Mouse (Mus musculus) brain, embryonic 14.5 days (tissue): ENCODE measurements at regions not wholly inside any gene's neighbourhood (a gene's known extent, or its start where the extent isn't known, plus 50 kb on each side); places are given as distances from the start of the nearest gene placed in this dataset.

ENCODE experiments used
- DNase-seq: peaks from one replicate; pipeline ENCODE4 v3.0.0-alpha.2; 2011; ENCODE audit warnings: low read depth
- CTCF ChIP-seq: fragments of 200-500 bp; IDR thresholded peaks from 2 replicates; pipeline ENCODE4 v1.5.1; 2012; ENCODE audit warnings: inconsistent platforms, mild to moderate bottlenecking, moderate library complexity, borderline replicate concordance; ENCODE audit not compliant: insufficient read depth, insufficient read length; ENCODE audit errors: extremely low read depth
- POLR2A ChIP-seq: fragments of 200-500 bp; IDR thresholded peaks from 2 replicates; pipeline ENCODE4 v1.6.1; 2012; ENCODE audit warnings: mild to moderate bottlenecking, inconsistent platforms, borderline replicate concordance; ENCODE audit not compliant: poor library complexity, insufficient read depth, insufficient read length, severe bottlenecking; ENCODE audit errors: extremely low read depth

DNA sequence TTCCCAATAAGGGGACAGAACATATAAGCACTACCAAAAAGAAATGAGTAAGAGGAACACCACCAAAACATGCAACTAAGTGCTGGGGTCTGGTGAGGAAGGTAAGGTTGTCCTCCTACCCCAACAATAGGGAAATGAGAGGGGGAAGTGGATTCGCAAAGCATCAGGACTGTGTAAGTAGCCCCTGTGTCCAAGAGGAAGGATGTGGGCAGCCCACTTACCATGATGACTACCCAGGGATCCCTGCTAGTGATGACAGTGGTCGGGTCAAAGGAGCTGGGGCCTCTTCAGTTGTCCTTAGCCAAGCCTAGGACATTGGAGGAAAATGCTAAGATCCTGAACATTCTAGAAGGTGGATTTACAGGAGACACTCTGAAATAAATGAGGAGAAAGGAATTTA, 109.1 kb upstream of the Gls start:
- TF ChIP-seq CTCF (no peak), POLR2A (no peak)
- no peak for DNase-seq

DNA sequence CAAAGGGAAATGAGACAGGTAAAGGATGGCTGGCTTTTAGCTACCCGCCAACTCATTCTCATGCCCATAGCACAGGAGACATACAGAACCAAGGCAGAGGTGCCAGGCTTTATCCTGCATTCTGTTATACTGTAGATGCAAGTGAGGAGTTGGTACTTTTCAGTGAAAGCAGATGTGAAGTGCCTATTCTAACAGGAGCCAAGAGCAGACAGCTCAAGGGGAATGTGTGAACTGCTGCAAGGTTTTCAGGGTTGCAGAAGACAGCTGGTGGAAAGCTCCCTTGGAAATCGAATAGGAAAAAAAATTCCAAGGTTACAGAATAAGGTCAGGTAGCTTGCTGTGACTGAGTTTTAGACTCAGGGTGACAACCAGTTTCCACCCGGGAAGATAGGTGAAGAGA, 105.7 kb upstream of the Gls start:
- TF ChIP-seq POLR2A (no peak), CTCF (no peak)
- DNase-seq, result no peak

DNA sequence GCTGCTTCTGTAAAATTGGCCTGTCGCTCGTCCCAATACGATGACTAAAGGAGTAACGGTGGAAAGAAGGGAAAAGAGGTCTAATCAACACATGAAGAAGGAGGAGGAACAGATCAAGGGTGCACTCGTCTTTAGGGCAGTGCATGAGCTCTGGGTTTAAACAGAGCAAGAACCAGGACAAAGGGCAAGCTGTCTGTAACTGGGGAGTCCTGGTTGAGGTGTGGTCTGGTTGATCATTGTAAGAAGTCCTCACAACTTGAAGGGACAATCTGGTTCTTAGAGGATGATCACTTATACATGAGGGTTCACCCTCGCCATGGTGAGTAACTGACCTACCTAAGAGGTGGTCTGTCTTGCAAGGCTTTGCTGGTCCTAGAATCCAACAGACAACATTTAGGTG, 105.2 kb upstream of the Gls start:
- TF ChIP-seq POLR2A (no peak), CTCF (no peak)
- no peak for DNase-seq

DNA sequence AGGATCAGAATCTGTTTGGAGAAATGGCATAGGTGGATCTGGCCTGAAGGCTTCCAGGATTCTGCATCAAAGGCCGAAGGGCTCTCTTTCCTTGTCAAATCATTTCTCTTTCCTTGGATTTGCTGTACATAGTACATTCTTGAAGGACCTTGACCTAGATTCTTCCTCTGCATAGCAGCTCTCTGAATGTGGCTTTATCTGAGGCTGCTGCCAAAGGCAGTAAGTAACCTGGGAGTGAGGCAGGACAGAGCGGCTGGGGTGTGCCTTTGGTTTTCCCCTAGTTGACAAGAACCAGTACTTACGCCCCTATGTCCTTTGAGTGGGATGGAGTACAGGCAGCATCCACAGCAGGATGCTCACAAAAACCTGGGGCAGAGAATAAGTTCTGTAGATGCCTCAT, 103.7 kb upstream of the Gls start:
- TF ChIP-seq CTCF (no peak), POLR2A (no peak)
- DNase-seq, result no peak

DNA sequence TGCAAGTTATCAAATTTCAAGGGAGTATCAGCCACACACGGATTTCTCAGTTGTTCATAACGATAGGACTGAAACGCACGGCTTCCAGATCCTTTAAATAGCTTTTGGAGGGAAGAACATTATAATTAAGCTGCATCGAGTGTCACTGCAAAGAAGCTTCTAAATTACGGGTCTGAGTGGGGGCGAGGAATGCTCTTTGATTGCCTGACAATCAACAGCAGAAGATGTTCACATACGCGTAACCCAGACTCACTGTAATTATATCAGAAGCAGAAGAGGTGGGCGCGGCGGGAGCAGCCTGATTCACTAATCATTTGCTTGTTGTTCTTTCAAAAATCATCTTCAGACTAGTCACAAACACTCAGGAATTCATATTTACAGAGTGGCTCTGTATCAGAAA, 99.0 kb upstream of the Gls start:
- TF ChIP-seq POLR2A (no peak), CTCF (no peak)

DNA sequence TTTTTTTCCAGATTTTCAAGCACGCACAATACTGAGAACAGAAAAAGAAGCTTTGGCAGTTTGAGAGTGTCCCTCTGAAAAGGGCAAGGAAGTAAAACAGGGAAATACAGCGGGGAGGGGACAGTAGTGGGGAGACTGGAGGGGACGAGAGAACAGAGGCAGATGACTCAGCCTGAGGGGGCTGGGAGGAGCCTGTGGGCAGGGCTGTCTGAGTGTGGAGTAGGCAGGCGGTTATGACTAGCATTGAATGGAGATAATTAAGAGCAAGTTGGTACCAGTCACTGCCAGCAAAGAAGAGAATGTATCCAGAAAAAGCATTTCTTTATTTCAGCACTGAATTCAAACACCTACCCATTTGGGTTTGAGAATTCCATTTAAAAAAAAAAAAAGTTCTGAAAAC, 98.4 kb upstream of the Gls start:
- DNase-seq, result peak; percentile 55
- TF ChIP-seq POLR2A, result no peak

More for the DNA sequence above, 99.0 kb upstream of the Gls start:
- peak; percentile 79 for DNase-seq

DNA sequence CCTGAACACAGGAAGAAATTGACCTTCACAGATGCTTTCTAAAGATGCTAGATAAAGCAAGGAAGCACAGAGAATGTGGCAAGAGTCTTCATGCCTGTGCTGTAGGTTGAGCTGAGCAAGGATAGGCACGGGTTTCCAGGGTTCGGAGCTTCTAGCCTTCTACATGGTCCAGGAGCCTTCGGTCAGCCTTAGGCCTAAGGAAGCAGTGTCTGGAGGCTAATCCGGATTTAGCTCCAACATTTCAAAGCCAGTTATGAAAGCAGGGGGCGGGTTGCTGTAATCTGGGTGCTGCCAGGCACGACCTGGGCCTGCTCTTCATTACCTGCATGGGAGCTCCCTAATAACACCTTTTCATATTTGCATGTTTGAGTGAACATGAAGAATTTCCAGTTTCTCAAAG, 97.5 kb upstream of the Gls start:
- TF ChIP-seq CTCF (no peak), POLR2A (no peak)
- DNase-seq, result no peak

DNA sequence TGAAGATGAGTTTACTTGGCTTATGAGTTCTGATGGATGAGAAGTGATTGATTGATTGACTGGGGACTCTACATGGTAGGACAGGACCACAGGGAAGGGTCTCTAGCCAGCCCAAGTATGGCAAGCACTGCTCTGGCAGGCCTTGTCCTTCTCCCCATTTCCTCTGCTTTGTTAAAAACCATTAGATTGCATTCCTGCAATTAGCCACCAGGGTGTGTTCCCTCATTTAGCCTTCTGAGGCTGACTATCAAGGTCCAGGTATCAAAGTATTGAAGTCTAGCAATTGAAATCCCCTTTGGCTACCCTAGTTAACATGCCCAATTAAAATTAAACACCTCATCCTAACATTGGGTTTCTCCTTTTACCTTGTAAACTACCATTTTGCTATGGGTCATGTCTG, 95.5 kb upstream of the Gls start:
- 0 out of 2 replicates have a peak, but pooled peaks have one; percentile 3 for TF ChIP-seq CTCF
- no peak for TF ChIP-seq POLR2A
- DNase-seq, result no peak

DNA sequence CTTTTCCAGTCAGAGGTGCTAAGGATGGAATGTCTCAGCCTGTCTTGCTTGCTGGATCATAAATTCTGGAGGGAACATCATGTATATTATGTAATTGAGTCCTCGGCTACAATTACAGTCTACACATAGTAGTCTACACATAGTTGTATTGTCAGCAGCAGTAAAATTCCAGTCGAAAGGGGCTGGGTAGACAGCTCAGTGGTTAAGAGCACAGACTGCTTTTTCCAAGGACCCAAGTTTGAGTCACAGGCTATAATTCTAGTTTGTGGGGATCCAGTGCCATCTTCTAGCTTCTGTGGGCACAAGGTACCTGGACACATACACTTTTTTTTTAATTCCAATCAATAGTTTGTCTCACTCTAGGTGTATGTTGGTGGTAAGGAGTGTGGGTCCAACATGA, 91.3 kb upstream of the Gls start:
- no peak for TF ChIP-seq CTCF
- no peak for TF ChIP-seq POLR2A
- no peak for DNase-seq

DNA sequence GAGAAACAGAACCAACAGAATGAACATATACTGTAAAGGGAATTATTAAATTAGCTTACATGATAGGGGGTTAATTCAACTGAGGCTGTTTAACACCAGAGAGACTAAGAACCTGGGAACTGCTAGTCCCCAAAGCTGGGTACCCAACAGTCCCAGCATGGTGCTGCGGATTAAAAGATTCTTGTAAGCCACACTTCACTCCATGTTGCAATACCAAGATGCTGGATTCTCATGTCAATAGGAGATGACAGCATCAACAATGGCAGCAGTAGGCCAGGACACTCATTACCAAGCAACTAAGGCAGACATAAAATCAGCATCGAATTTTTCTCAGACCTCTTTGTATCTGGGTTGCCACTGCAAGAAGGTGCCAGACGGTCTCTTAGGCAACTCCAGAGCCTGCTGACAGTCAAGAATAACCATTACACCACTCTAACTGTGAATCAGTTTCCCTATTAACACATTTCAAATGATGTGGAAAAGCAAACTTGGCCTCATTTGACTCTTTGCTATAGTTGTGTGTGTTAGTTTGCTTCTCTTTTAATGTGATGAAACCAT, 79.1 kb upstream of the Gls start:
- no peak for TF ChIP-seq POLR2A
- TF ChIP-seq CTCF, result no peak
- DNase-seq, result peak; percentile 78

DNA sequence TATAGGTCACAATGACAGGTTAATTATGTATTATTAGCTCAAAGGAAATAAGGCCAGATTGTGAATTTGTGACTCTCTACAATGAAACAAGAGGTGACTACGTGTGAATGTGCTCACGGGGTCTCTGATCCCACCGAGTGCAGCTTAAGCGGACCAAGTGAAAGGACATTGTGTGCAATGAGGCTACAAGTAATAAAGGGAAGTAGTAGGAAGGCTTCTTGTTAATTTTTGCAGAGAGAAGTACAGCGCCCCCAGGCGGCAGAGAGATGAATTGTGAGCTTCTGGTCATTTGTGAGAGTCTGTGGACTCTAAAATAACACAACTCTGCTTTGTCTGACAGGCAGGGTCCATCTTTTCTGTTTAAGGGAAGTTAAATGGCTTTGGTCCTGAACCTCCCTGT, 73.9 kb upstream of the Gls start:
- TF ChIP-seq CTCF (peak; percentile 59; the same call in 1 of the 2 replicates), POLR2A (no peak)
- peak; percentile 83 for DNase-seq

DNA sequence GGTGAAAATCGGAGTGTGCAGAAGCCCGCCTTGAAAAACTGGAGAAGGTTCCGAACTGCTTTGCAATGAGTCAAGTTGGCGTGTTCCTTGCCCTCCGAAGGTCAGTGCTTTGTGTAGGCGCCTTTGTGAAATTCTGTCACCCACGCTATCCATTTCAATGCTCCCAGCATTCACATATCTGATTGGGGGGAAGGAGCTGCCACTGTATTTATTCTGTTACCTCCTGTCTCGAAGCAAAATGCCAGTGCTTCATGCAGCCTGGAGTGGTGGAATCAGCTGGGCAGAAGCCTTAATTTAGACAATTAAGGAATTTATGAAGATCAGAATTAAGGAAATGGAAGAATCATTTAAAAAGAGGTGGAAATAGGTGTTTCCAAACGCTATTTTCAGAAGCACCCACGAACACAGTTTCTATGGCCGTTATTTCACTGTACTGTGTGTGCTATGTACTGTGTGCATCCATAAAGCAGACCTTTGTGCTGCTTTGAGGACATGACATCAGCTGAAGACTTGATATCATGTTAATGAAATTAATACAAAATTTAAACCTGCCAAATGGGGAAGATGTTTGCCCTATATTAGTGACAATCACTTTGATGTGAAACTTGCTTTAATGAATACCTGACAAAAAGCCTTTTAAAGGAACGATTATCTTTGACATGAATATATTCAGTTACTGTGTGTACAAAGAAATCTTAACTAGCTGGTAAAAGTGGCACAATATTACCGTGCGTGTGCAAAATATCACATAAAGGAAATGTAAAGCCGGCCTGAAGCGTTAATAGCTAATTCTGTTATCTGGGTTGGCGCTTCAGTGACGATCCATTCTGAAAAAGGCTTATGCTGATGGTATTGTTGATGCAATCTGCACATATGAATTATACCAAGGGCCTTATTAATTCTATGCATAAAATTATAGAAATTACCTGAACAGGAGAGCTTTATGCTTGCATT, 72.9 kb upstream of the Gls start:
- DNase-seq, result peak; percentile 73
- TF ChIP-seq POLR2A (no peak), CTCF (no peak)
